Mouse (Mus musculus): ENCODE measurements at regions not wholly inside any gene's neighbourhood (a gene's known extent, or its start where the extent isn't known, plus 50 kb on each side); places are given as distances from the start of the nearest gene placed in this dataset.
A peak's percentile ranks its signal among the peaks of the same experiment; 100 is the strongest.

DNA sequence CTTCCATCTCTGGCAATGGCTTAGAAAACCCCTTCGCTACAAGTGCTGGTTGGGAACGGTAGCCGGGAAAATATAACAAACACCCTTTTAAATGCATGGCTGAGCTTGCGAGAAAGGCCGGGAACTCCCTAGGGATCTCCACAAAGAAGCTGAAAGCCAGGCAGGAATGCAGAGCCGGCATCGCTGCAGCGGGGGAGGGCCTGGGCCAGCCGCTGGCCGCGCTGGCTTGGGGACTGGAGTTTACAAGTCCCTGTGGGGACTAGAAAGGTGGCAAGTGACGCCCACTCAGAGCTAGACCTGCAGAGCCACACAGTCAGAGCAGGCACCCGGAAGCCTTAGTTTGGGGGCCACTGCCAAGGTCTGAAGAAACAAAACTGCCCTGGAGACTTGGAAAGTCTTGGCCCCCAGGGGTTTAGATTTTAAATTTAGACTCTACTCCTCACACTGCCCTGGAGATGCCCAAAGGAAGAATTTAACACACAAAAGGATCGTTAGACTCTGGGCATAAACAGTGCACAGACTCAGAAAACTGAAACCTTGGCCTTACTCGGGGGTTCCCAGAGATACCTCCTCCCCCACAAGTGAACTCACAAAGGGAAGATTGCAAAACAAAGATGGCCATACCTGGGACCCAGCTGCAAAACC lies 59.4 kb downstream of the 1700001O22Rik start:
- intact Hi-C loops (cut with DNase I), result no loop called here
- peak in 1 of 2 experiments; percentile 50 for DNase-seq (ENCODE audit: low spot score in 2 of 2)

DNA sequence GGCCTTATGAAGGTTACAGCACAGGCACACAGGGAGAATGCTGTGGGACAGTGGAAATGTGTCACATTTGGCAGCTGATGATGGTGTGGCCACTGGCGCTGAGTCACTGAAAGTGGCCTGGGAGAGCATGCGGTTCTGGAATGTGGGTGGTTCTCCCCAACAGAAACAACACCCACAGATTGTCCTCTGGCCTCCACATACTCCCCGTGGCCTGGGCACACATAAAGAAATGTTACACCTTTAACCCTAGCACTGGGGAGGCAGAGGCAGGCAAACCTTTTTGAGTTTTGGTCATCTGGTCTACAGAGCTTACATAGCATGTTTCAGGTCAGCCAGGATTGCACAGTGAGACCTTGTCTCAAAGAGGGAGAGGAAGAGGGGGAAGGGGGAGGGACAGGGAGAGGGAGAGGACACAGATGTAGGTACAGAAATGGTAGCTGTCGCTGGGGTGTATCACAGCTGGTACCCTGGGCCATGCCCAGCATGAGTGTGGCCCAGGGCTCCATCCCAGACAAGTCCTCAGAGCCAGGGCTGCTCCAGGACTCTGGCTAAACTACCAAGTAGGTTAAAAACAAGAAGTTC lies 60.1 kb downstream of the 1700001O22Rik start:
- DNase-seq (ENCODE audit: low spot score in 2 of 2), result no peak
- intact Hi-C loops (cut with DNase I), result no loop called here

GRCm38 (mm10) chr2:30741450-30741849 lies 62.0 kb downstream of the 1700001O22Rik start:
- intact Hi-C loops (cut with DNase I), result no loop called here
- DNase-seq (ENCODE audit: low spot score in 2 of 2), result no peak

DNA sequence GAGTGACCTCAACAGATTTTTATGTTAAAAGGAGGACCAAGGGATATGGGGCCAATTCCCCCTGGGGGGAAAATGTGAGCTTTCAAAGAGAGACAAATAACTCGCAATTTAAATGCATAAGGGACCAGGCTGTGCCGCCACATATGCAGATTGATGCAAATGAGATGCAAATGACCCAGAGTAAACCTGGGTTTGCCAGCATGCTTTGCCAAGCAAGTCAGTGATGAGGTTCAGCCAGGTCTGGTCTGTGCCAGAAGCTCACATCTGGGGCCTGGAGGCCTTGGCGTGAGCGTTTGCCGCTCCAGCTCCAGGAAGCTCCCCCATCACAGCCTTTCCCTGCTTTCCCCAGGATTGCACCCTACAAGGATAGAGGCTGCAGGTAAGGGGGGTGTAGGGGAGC lies 65.7 kb downstream of the 1700001O22Rik start:
- DNase-seq (ENCODE audit: low spot score in 2 of 2), result peak in 1 of 2 experiments; percentile 56
- intact Hi-C loops (cut with DNase I), result no loop called here

GRCm38 (mm10) chr2:30736705-30737104 lies 66.8 kb downstream of the 1700001O22Rik start:
- DNase-seq (ENCODE audit: low spot score in 2 of 2), result no peak
- intact Hi-C loops (cut with DNase I), result no loop called here

- DNase-seq (ENCODE audit: low spot score in 2 of 2), result no peak
- intact Hi-C loops (cut with DNase I), result no loop called here
Observed at GRCm38 (mm10) chr2:30736236-30736635, 67.2 kb downstream of the 1700001O22Rik start.

DNA sequence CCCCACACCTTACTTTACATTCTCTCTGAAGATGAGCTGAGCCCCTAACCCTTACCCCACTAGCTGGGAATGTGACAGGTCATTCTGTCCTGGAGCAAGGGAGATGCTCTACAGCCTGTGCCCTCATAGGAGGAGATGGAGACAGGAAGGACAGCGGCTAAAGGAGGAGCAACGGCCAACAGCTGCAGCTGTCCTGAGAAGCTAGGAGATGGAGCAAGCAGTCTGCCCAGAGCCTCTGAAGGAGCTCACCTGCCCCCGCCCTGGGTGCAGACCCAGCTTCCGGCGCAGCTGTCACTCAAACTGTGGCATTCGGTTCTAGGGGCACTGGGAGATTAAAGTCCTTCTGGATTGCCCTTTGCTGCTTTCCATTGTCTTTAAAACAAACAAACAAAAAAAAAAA lies 69.6 kb downstream of the 1700001O22Rik start:
- DNase-seq (ENCODE audit: low spot score in 2 of 2), result no peak
- intact Hi-C loops (cut with DNase I), result no loop called here

DNA sequence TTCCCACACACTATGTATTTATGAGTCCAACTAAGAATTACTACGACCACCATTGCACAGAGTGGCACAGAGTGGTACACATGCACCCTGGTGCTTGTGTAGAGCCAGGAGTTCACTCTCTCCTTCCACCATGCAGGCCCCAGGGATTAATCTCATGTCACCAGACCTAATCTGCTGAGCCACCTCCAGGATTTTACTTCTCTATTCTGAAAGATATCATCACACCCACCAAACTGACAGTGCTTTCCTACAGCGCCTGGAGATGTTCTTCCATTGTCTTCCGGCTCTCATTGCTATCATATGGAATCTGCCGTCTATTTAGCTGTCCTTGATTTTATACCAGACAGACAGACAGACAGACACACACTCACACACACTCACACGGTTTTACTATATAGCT lies 71.6 kb downstream of the 1700001O22Rik start:
- intact Hi-C loops (cut with DNase I), result no loop called here
- DNase-seq (ENCODE audit: low spot score in 2 of 2), result no peak

DNA sequence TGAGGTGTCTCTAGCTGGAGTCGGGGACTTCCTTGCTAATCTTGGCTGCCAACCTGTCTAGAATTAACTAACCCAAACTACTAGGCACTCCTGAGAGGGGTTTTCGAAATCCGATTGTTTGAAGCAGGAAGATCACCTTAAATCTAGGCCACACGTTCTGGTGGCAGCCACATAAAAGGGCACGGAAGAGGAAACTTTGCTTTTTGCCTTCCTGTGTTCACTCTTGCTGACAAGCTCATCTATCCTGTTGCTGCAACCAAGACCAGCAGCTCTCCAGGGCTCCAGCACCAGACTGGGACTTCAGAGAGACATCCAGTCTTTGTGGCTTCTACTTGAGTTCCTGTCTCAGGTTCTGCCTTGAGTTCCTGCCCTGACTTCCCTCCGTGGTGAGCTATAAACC lies 75.5 kb downstream of the 1700001O22Rik start:
- intact Hi-C loops (cut with DNase I), result no loop called here
- no peak for DNase-seq (ENCODE audit: low spot score in 2 of 2)

DNA sequence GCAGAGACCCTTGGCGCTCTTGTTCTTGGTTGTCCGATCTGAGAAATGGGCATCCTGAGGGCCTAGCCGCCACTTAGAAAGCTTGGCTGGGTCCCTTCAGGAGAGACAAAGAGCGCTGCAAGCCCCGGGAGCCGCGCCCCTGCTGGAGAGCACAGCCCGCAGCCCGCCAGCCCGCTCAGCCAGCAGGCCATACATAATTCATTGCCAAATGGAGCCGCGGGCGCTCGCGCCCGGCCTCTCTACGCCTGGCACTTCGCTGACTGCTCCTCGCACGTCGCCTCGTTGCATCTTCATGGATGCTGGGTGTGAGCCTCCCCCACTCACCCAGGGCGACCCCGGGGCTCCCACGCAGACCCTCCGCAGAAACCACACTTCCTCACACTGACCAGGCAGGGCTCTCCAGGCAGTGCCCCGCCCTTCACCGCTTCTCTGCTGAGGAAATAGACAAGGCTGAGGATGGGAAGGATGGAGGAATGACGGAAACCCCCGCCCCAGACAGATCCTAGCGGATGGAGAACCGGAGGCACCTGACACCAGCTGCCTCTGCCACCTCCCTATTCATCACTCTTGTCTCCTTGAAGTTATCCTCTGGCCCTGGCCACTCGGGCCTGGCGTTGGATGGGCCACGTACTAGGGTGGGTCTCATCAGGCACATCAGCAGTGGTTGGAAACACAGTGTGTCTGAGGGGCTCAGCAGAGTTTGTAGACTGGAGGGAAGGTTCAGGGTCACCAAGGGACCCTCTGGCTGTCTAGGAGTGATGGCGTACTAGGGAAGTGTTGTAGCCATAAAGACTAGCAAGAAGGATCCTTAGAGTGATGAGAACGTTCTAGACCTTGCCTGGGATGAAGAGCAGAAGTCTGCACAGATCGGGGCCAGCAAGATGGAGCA lies 77.6 kb downstream of the 1700001O22Rik start:
- DNase-seq (ENCODE audit: low spot score in 2 of 2), result no peak

DNA sequence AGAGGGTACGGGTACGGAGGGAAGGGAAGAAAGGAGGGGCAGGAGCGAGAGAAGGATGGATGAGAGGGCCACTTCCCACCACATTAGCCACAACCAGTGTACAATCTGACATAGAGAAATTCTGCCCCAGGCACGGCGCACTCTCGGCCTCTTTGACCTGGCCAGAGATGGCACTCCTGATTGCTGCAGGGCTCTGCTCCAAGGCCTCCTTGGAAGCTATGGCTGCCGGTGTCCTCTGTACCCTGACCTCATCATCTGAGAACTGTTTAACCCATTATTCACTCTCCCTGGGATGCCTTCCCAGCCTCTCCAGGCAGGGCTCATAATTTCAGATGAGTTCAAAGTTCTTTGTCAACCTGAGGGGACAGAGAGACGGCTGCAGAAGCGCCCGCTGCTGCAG lies 78.3 kb downstream of the 1700001O22Rik start:
- DNase-seq (ENCODE audit: low spot score in 2 of 2), result no peak
- intact Hi-C loops (cut with DNase I), result no loop called here

More for the DNA sequence above, 77.6 kb downstream of the 1700001O22Rik start:
- intact Hi-C loops (cut with DNase I), result no loop called here

DNA sequence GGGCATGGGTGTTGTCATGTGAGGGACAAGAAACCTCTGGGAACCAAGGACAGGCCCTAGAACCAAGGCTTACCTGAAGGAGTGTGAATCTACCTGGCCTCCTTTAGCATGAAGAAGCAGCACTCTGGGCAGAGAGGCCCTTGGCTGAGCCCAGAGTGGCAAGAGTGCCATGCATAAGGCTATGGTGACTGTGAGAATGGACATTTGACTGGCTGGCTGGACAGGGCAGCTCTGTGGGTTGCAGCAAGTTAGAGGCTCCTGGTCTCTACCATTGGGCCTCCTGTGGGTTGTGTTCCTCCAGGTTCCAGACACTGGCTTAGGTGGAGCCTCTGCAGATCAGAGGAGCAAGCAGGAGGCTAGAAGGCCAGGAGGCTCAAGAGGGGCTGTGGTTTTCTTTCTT lies 78.9 kb downstream of the 1700001O22Rik start:
- intact Hi-C loops (cut with DNase I), result loop anchor here (5.0 kb wide), 1 partner anchor 48 kb away; no protein-coding TSS in a partner anchor
- no peak for DNase-seq (ENCODE audit: low spot score in 2 of 2)

DNA sequence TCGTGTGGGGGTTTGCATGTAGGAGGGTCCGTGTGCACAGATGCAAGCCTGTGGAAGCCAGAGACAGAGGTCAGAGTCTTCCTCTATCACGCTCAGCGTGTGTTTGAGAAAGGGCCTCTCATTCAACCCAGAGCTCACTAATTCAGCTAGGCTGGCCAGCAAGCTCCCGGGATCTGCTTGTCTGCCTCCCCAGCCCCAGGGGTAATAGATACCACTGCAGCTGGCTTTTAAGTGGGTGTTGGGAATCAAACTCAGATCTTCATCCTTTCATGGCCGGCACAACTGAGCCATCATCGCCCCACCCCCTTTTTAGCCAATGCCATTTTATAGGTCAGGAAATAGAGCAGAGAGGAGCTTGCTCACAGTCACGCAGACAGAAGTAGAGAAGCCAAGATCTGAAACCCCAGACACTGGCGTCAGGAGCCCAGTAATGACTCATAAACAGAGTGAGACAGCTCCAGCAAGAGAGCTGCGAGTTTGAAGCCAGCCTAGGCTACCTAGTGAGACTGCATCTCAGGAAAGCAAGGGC lies 80.3 kb downstream of the 1700001O22Rik start:
- intact Hi-C loops (cut with DNase I), result loop anchor here (5.0 kb wide), 1 partner anchor 49 kb away; no protein-coding TSS in a partner anchor
- DNase-seq (ENCODE audit: low spot score in 2 of 2), result no peak

DNA sequence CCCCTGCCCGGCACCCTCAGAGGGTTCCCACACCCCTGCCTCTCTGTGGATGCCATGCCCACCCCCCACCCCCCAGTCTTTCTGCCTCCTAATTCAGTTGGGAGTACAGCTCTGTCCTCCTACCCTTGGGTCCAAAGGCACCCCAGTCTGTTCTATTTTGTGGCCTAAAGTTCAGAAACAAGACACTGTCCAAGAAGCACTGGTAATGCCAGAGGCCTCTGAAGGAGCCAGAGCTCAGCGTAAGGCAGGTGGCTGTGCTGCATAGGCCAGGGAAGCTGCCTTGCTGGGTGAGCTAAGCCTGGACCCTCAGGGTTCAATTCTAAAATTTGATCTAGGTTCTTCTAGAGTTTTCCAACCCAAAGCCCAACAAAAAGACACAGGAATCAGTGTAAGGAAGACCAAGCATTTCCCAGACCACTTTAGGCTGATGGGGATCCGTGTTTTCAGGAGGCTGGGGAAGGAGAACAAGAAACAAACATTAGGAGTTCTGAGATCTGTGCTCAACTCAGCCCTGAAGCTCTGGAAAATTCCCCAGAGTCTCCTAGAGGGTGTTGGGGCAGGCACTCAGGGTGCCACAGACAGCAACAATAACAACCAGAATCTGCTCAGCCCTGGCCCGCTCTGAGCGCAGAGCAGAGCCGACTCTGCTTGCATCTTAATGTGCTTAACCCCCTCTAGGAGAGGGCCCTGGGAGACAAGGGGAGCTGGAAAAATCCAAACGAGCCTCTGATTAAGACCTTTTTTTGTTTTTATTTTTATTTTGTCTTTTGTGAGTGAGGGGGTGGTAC lies 81.0 kb downstream of the 1700001O22Rik start:
- no peak for DNase-seq (ENCODE audit: low spot score in 2 of 2)
- intact Hi-C loops (cut with DNase I), result loop anchor here (5.0 kb wide), 1 partner anchor 50 kb away; no protein-coding TSS in a partner anchor

DNA sequence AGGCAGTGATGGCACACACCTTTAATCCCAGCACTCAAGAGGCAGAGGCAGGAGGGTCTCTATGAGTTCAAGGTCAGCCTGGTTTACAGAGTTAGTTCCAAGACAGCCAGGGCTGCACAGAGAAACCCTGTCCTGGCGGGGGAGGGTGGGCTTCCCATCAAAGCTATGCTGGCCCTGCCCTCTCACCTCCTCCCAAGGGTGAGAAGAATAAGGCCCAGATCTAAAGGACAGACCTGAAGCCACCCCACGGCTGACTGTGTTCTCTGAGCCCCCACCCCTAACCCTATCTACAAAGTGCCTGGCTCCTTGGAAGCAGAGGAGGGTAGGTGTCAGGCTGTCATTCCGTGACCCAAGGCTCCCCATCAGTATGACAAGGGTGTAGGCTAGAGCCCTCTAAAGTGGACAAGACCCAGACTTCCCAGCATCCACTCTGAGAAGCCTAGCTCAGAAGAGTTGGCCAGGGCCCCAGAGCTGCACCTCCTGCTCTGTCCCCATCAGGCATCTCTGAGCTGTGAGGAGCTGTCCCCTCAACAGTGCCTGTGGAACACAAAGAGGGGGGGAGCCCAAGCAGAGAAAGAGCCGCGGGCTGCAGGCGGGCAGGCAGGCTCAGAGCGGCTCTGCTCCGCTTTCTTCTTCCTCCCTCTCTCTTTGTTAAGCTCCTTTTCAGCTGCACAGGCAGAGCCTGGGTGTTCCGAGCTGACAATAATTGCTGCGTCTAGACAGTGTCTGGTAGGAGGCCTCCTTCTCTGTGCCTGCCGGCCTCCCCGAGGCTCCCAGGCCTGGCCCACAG lies 81.8 kb downstream of the 1700001O22Rik start:
- peak; percentile 71 to 77 for DNase-seq (ENCODE audit: low spot score in 2 of 2)
- intact Hi-C loops (cut with DNase I), result loop anchor here (5.0 kb wide), 1 partner anchor 51 kb away; no protein-coding TSS in a partner anchor

GRCm38 (mm10) chr2:30721048-30721461 lies 82.4 kb downstream of the 1700001O22Rik start:
- intact Hi-C loops (cut with DNase I), result loop anchor here (5.0 kb wide), 1 partner anchor 51 kb away; no protein-coding TSS in a partner anchor
- DNase-seq (ENCODE audit: low spot score in 2 of 2), result no peak

GRCm38 (mm10) chr2:30720291-30720690 lies 83.2 kb downstream of the 1700001O22Rik start:
- intact Hi-C loops (cut with DNase I), result loop anchor here (5.0 kb wide), 1 partner anchor 52 kb away; no protein-coding TSS in a partner anchor
- DNase-seq (ENCODE audit: low spot score in 2 of 2), result no peak

GRCm38 (mm10) chr2:30719611-30720290 lies 83.7 kb downstream of the 1700001O22Rik start:
- no peak for DNase-seq (ENCODE audit: low spot score in 2 of 2)
- intact Hi-C loops (cut with DNase I), result loop anchor here (5.0 kb wide), 4 partner anchors 42 to 247 kb away; partner anchors contain the start of gene Ier5l
